Mouse (Mus musculus) thymus, postnatal 10 days (tissue): ENCODE results near the gene Selplg.
"Not testable (repeated sequence)": the region's sequence is repeated elsewhere in the genome, so short reads cannot be mapped to it uniquely, and the experiment has no call there.

Source experiments
- DNase-seq, 2 experiments: peaks; one replicate each; pipeline ENCODE4 v3.0.0; 2021; ENCODE audit warnings: low spot score in 2 of 2

The Selplg gene

GRCm38 (mm10) chr5:113791197-113792095 lies 41.0 kb downstream of the Selplg start:
- no peak for DNase-seq

GRCm38 (mm10) chr5:113790453-113791196 lies 41.8 kb downstream of the Selplg start:
- DNase-seq = no peak

GRCm38 (mm10) chr5:113789075-113789788 lies 43.2 kb downstream of the Selplg start:
- no peak for DNase-seq

- DNase-seq = no peak
Measured at GRCm38 (mm10) chr5:113788645-113789044, 43.8 kb downstream of the Selplg start.

GRCm38 (mm10) chr5:113786985-113787384 lies 45.5 kb downstream of the Selplg start:
- DNase-seq = no peak

GRCm38 (mm10) chr5:113784104-113784503 lies 48.3 kb downstream of the Selplg start:
- not testable (repeated sequence) for DNase-seq

- DNase-seq = no peak
Measured at GRCm38 (mm10) chr5:113783581-113784001, 48.9 kb downstream of the Selplg start.

- no peak for DNase-seq
Measured at GRCm38 (mm10) chr5:113782624-113783023, 49.8 kb downstream of the Selplg start.

- DNase-seq = no peak
Measured at GRCm38 (mm10) chr5:113781875-113782274, 50.6 kb downstream of the Selplg start.

GRCm38 (mm10) chr5:113781254-113781653 lies 51.2 kb downstream of the Selplg start:
- DNase-seq = no peak

GRCm38 (mm10) chr5:113780763-113781162 lies 51.7 kb downstream of the Selplg start:
- no peak for DNase-seq

GRCm38 (mm10) chr5:113780082-113780752 lies 52.2 kb downstream of the Selplg start:
- DNase-seq = no peak

- DNase-seq = no peak
Measured at GRCm38 (mm10) chr5:113779569-113779968, 52.9 kb downstream of the Selplg start.

GRCm38 (mm10) chr5:113777728-113778127 lies 54.7 kb downstream of the Selplg start:
- not testable (repeated sequence) for DNase-seq

GRCm38 (mm10) chr5:113776896-113777226 lies 55.6 kb downstream of the Selplg start:
- DNase-seq = no peak

- DNase-seq = no peak
Measured at GRCm38 (mm10) chr5:113776128-113776895, 56.1 kb downstream of the Selplg start.

- DNase-seq = no peak
Measured at GRCm38 (mm10) chr5:113775585-113775984, 56.9 kb downstream of the Selplg start.

GRCm38 (mm10) chr5:113773664-113774063 lies 58.8 kb downstream of the Selplg start:
- DNase-seq = peak; percentile 82 to 95

- no peak for DNase-seq
Measured at GRCm38 (mm10) chr5:113772905-113773519, 59.4 kb downstream of the Selplg start.

- peak; percentile 92 to 95 for DNase-seq
Measured at GRCm38 (mm10) chr5:113772450-113772895, 60.0 kb downstream of the Selplg start, which contains the start of the genes Sart3 and Iscu. Gene Sart3, minus strand, starts transcription at chr5:113772510. Gene Iscu, plus strand, starts transcription at chr5:113772748.
